Mouse (Mus musculus): Measurements from ENCODE around the gene Rps27a. TPM values are rescaled to one million over a fixed set of nuclear protein-coding genes. Genes with fewer than 3 reads are reported as not detected.

The Rps27a gene
- polyA plus RNA-seq (2017; shearing (Covaris generic)): 470 TPM

GRCm38 (mm10) chr11:29547752-29548503 is at the start of gene Rps27a, which contains the start of gene Clhc1:
Rps27a (minus strand) TSS chr11:29548109.
Clhc1 (plus strand) TSS chr11:29547950.

GRCm38 (mm10) chr11:29525988-29526794 is 21.7 kb downstream of the Rps27a start, which contains the start of gene Mtif2:
Mtif2 (plus strand) TSS chr11:29526408.

GRCm38 (mm10) chr11:29514682-29515412 is 33.1 kb downstream of the Rps27a start, which contains the start of gene Prorsd1:
Prorsd1 (minus strand) TSS chr11:29515033.

Other genes with a start within 250 kb of the Rps27a start
- 1.5 TPM for gene Ccdc88a, start 174.5 kb downstream of the Rps27a start, polyA plus RNA-seq (2017; shearing (Covaris generic))
- gene Prorsd1, start 33.1 kb downstream of the Rps27a start, polyA plus RNA-seq (2017; shearing (Covaris generic)): 17.8 TPM
- gene Mtif2, start 21.7 kb downstream of the Rps27a start, polyA plus RNA-seq (2017; shearing (Covaris generic)): 33.1 TPM
- gene Clhc1, start 159 bp downstream of the Rps27a start, polyA plus RNA-seq (2017; shearing (Covaris generic)): 0.42 TPM
- gene Rtn4, start 144.8 kb upstream of the Rps27a start, polyA plus RNA-seq (2017; shearing (Covaris generic)): 26.4 TPM

All from effector memory CD4-positive, alpha-beta T cell, adult 5 months (primary cell).